Mouse (Mus musculus) central nervous system, embryonic 14 days (tissue): ENCODE measurements around the gene Sult1b1. TPM values are rescaled to one million over a fixed set of nuclear protein-coding genes. Genes with fewer than 3 reads are reported as not detected.

Experiments
- polyA plus RNA-seq: library from polyadenylated mRNA; depleted of rRNA; stranded (reverse); fragments of >200 nt; gene quantifications from 2 replicates; pipeline ENCODE4 v1.2.3, GENCODE M21; 2012; rRNA removed

The Sult1b1 gene
- not detected in 2 replicates for polyA plus RNA-seq

GRCm38 (mm10) chr5:87538111-87538510 lies at the start of gene Sult1b1:
Gene Sult1b1 (minus strand): TSS chr5:87538195.

GRCm38 (mm10) chr5:87568845-87569244 lies 30.9 kb upstream of the Sult1b1 start, which contains the start of gene Sult1d1:
Gene Sult1d1 (minus strand): TSS chr5:87569027.

GRCm38 (mm10) chr5:87490771-87491170 lies 47.2 kb downstream of the Sult1b1 start, which contains the start of gene Ugt2a1:
Gene Ugt2a1 (minus strand): TSS chr5:87490871.

GRCm38 (mm10) chr5:87486706-87487105 lies 51.3 kb downstream of the Sult1b1 start, which contains the start of gene Gm43638:
Gene Gm43638 (minus strand): TSS chr5:87486806.

GRCm38 (mm10) chr5:87482160-87482559 lies 55.8 kb downstream of the Sult1b1 start, which contains the start of gene Ugt2a2:
Gene Ugt2a2 (minus strand): TSS chr5:87482260.

Other genes starting within 250 kb of the Sult1b1 start
- gene Ugt2a3, start 201.0 kb downstream of the Sult1b1 start, polyA plus RNA-seq, result not detected in 2 replicates
- gene Ugt2b38, start 114.0 kb downstream of the Sult1b1 start, polyA plus RNA-seq, result not detected in 2 replicates
- gene Ugt2a2, start 55.9 kb downstream of the Sult1b1 start, polyA plus RNA-seq, result 0.33 TPM in 1 of 2 replicates, not detected in the other
- not detected in 2 replicates for gene Gm43638, start 51.4 kb downstream of the Sult1b1 start, polyA plus RNA-seq
- gene Ugt2a1, start 47.3 kb downstream of the Sult1b1 start, polyA plus RNA-seq, result 0.26 TPM in 1 of 2 replicates, not detected in the other
- not detected in 2 replicates for gene Sult1d1, start 30.8 kb upstream of the Sult1b1 start, polyA plus RNA-seq
- gene Sult1e1, start 53.4 kb upstream of the Sult1b1 start, polyA plus RNA-seq, result 0.09 TPM in 1 of 2 replicates, not detected in the other
- not detected in 2 replicates for gene Csn1s1, start 128.0 kb upstream of the Sult1b1 start, polyA plus RNA-seq
- gene Csn2, start 161.4 kb upstream of the Sult1b1 start, polyA plus RNA-seq, result not detected in 2 replicates
- gene Csn1s2a, start 236.4 kb upstream of the Sult1b1 start, polyA plus RNA-seq, result not detected in 2 replicates